Mouse (Mus musculus) kidney, embryonic 16.5 days (tissue): Measurements from ENCODE around the gene H1foo. TPM values are rescaled to one million over a fixed set of nuclear protein-coding genes. Genes with fewer than 3 reads are reported as not detected.

ENCODE experiments used
- ATAC-seq: fragments of 200-750 bp; cut with Nextera tagmentation; 2 replicates; pipeline ENCODE4 v1.8.0; 2017; ENCODE audit warnings: moderate TSS enrichment; ENCODE audit not compliant: low FRiP score, low TSS enrichment
- H3K27ac ChIP-seq: fragments of 300-500 bp; sonication (generic); 2 replicates; pipeline ENCODE4 v1.5.1; 2014; ENCODE audit warnings: low read length
- H3K27me3 ChIP-seq: fragments of 300-500 bp; sonication (generic); 2 replicates; pipeline ENCODE4 v1.6.1; 2014; ENCODE audit warnings: low read length, control low read depth, mixed read lengths; ENCODE audit not compliant: insufficient read depth
- H3K36me3 ChIP-seq: fragments of 300-500 bp; sonication (generic); 2 replicates; pipeline ENCODE4 v1.6.1; 2014; ENCODE audit warnings: low read length, control low read depth, mixed read lengths; ENCODE audit not compliant: insufficient read depth
- H3K4me1 ChIP-seq: fragments of 300-500 bp; sonication (generic); 2 replicates; pipeline ENCODE4 v1.6.1; 2014; ENCODE audit warnings: low read length, control low read depth, mixed read lengths; ENCODE audit not compliant: insufficient read depth
- H3K4me2 ChIP-seq: fragments of 300-500 bp; sonication (generic); replicated peaks from 2 replicates; pipeline ENCODE4 v1.6.1; 2014; ENCODE audit warnings: low read depth, low read length
- H3K4me3 ChIP-seq: fragments of 300-500 bp; sonication (generic); 2 replicates; pipeline ENCODE4 v1.5.1; 2014; ENCODE audit warnings: mild to moderate bottlenecking, low read length
- H3K9ac ChIP-seq: fragments of 300-500 bp; sonication (generic); replicated peaks from 2 replicates; pipeline ENCODE4 v1.6.1; 2014; ENCODE audit warnings: low read length
- H3K9me3 ChIP-seq: fragments of 300-500 bp; sonication (generic); 2 replicates; pipeline ENCODE4 v1.6.1; 2016; ENCODE audit warnings: low read length, control low read depth
- WGBS: fragments of 180-500 bp; shearing (Covaris S2); extraction: QIAGEN DNeasy Blood & Tissue Kit; methylation state at CpG from one replicate; pipeline ENCODE4 v1.1.7; 2014; 5-methylcytosine and 5-hydroxymethylcytosine counted together
- polyA plus RNA-seq: library from polyadenylated mRNA; unstranded; fragments of >200 nt; fragmentation: Nextera tagmentation; extraction: Ambion mirVana; gene quantifications from 2 replicates; pipeline ENCODE4 v1.2.1, GENCODE M21; 2015

Gene H1foo
- polyA plus RNA-seq, 1 experiment from 2014 or later, result not detected

- Histone ChIP-seq H3K4me1 (peaks cover 12% of the 10 kb centered on the region), H3K4me3 (no peak overlapping the region), H3K9me3 (no peaks in the 10 kb centered on the region), H3K36me3 (peaks cover 9% of the 10 kb centered on the region), H3K27me3 (no peaks in the 10 kb centered on the region), H3K27ac (peak overlapping the region; percentile 2; the same call in 1 of the 2 replicates), H3K4me2 (no peak overlapping the region), H3K9ac (no peak overlapping the region)
- no peak for ATAC-seq
- 48% methylated on average over 6 of the region's 6 CpGs for WGBS
These were observed 36.2 kb upstream of the H1foo start for GRCm38 (mm10) chr6:115908421-115908982.

GRCm38 (mm10) chr6:115909052-115909451 lies 35.7 kb upstream of the H1foo start:
- Histone ChIP-seq H3K4me1 (peaks cover 15% of the 10 kb centered on the region), H3K36me3 (peaks cover 9% of the 10 kb centered on the region), H3K4me2 (no peak overlapping the region), H3K9ac (no peak overlapping the region), H3K27ac (peak overlapping the region; percentile 70; the same call in 1 of the 2 replicates), H3K9me3 (no peaks in the 10 kb centered on the region), H3K4me3 (no peak overlapping the region), H3K27me3 (no peaks in the 10 kb centered on the region)
- 77% methylated on average over 3 of the region's 3 CpGs for WGBS
- no peak for ATAC-seq

- Histone ChIP-seq H3K4me2 (no peak overlapping the region), H3K27me3 (no peaks in the 10 kb centered on the region), H3K27ac (peak overlapping the region; percentile 70), H3K4me1 (peaks cover 19% of the 10 kb centered on the region), H3K4me3 (no peak overlapping the region), H3K36me3 (peaks cover 9% of the 10 kb centered on the region), H3K9ac (no peak overlapping the region), H3K9me3 (no peaks in the 10 kb centered on the region)
- 23% methylated on average over 8 of the region's 8 CpGs for WGBS
- ATAC-seq, result peak; percentile 77
These were observed 34.8 kb upstream of the H1foo start for GRCm38 (mm10) chr6:115909940-115910339.

- H3K4me1 ChIP-seq, result peaks cover 32% of the 10 kb centered on the region
- H3K27me3 ChIP-seq, result no peaks in the 10 kb centered on the region
- ATAC-seq, result no peak
- no peaks in the 10 kb centered on the region for H3K9me3 ChIP-seq
- 74% methylated on average over 6 of the region's 6 CpGs for WGBS
- no peak overlapping the region for H3K27ac ChIP-seq
- no peak overlapping the region for H3K4me3 ChIP-seq
- no peak overlapping the region for H3K4me2 ChIP-seq
- H3K36me3 ChIP-seq, result peaks cover 5% of the 10 kb centered on the region
- H3K9ac ChIP-seq, result no peak overlapping the region
These were observed 33.0 kb upstream of the H1foo start for GRCm38 (mm10) chr6:115911763-115912162.

DNA sequence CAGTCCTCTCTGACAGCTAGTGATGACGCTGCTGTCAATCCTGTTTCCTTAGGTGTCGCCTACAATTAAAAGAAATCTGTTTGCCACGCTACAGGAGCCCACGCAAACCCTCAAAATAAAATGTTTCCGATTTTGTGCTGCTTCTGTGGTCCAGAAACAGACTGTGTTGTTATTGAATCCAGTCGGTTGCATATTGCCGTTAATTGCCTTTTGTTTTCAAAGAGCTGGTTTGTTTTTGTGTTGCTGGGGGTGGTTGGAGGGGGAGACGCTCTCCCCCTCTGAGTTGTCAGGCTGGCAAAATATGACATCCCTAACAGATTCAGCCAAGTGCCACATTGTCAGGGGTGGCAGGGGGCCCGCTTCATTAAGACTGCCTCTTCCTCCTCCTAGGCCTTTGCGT lies 31.3 kb upstream of the H1foo start:
- Histone ChIP-seq H3K9me3 (no peaks in the 10 kb centered on the region), H3K36me3 (0 out of 2 replicates have a peak, but pooled peaks cover 5% of the 10 kb centered on the region), H3K9ac (no peak overlapping the region), H3K27ac (no peak overlapping the region), H3K27me3 (no peaks in the 10 kb centered on the region), H3K4me3 (no peak overlapping the region), H3K4me2 (no peak overlapping the region), H3K4me1 (peaks cover 31% of the 10 kb centered on the region)
- no peak for ATAC-seq
- 83% methylated on average over 10 of the region's 10 CpGs for WGBS

GRCm38 (mm10) chr6:115914511-115915202 lies 30.1 kb upstream of the H1foo start:
- no peak overlapping the region for H3K27ac ChIP-seq
- no peak for ATAC-seq
- H3K4me2 ChIP-seq, result no peak overlapping the region
- no peaks in the 10 kb centered on the region for H3K9me3 ChIP-seq
- peaks cover 27% of the 10 kb centered on the region for H3K4me1 ChIP-seq
- H3K4me3 ChIP-seq, result no peak overlapping the region
- H3K27me3 ChIP-seq, result no peaks in the 10 kb centered on the region
- 61% methylated on average over 15 of the region's 15 CpGs for WGBS
- no peak overlapping the region for H3K9ac ChIP-seq
- H3K36me3 ChIP-seq, result 0 out of 2 replicates have a peak, but pooled peaks cover 7% of the 10 kb centered on the region

GRCm38 (mm10) chr6:115915601-115916445 lies 28.9 kb upstream of the H1foo start:
- no peak overlapping the region for H3K4me3 ChIP-seq
- no peak overlapping the region for H3K9ac ChIP-seq
- no peaks in the 10 kb centered on the region for H3K27me3 ChIP-seq
- 26% methylated on average over 17 of the region's 17 CpGs for WGBS
- no peaks in the 10 kb centered on the region for H3K9me3 ChIP-seq
- ATAC-seq, result no peak
- H3K4me1 ChIP-seq, result peaks cover 27% of the 10 kb centered on the region
- H3K36me3 ChIP-seq, result 0 out of 2 replicates have a peak, but pooled peaks cover 13% of the 10 kb centered on the region
- H3K27ac ChIP-seq, result peak overlapping the region; percentile 40; the same call in 1 of the 2 replicates
- H3K4me2 ChIP-seq, result no peak overlapping the region

DNA sequence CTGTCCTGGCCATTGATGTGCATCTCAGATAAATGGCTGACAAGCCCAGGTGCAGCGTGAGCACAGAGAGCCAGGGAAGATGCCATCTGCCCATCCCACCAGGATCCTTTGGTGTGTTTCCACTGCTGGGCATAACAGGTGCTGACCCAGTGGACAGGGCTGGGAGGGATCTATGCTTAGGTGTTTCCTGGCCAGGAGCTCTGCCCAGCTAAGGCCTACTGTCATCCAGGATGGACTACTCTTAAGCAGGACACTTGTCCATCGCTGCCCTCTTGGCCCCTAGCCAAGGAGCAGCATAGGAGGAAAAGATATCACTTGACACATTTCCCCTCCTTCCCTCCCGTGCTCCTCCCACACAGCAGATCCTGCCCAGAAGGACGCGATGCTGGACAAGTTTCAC lies 28.1 kb upstream of the H1foo start:
- Histone ChIP-seq H3K4me2 (no peak overlapping the region), H3K9ac (no peak overlapping the region), H3K4me1 (peaks cover 27% of the 10 kb centered on the region), H3K9me3 (no peaks in the 10 kb centered on the region), H3K36me3 (0 out of 2 replicates have a peak, but pooled peaks cover 13% of the 10 kb centered on the region), H3K27me3 (no peaks in the 10 kb centered on the region), H3K4me3 (no peak overlapping the region), H3K27ac (no peak overlapping the region)
- ATAC-seq, result 0 out of 2 replicates have a peak, but pooled peaks have one; percentile 21
- 56% methylated on average over 5 of the region's 5 CpGs for WGBS

DNA sequence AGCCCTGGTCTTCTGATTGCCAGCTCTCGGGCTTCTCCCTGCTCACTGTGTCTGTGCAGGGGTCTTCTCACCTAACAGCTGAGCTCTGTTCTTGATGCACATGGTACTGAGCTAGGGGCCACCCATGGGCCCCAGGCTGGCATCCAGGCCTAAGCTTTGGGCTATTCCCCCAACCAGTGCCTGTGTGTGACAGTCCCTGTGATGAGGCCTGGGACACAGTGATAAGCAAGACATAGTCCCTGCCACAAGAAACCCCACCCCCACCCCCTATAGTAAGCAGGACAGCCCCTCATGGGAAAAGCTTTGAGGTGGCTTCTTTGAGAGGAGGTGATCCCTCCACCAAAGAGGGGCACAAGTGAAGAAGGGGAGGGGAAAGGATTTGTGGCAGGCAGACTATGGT lies 26.1 kb upstream of the H1foo start:
- Histone ChIP-seq H3K9me3 (no peaks in the 10 kb centered on the region), H3K4me3 (no peak overlapping the region), H3K4me1 (peaks cover 27% of the 10 kb centered on the region), H3K27ac (no peak overlapping the region), H3K9ac (no peak overlapping the region), H3K27me3 (no peaks in the 10 kb centered on the region), H3K36me3 (0 out of 2 replicates have a peak, but pooled peaks cover 15% of the 10 kb centered on the region), H3K4me2 (no peak overlapping the region)
- ATAC-seq, result no peak
- 100% methylated on average over 1 of the region's 1 CpGs for WGBS
